Mouse (Mus musculus): Measurements from ENCODE around the gene Dop1b.

GRCm38 (mm10) chr16:93799071-93799470 is 87.4 kb downstream of the Dop1b start:
- no peak for TF ChIP-seq CHD2 (IDR thresholded peaks at IDR 0.05; ENCODE audit: low read depth, low read length)
- TF ChIP-seq MAFK (IDR thresholded peaks at IDR 0.05; ENCODE audit: insufficient read depth, low read depth, low read length), result no peak
- TF ChIP-seq ZC3H11A (IDR thresholded peaks at IDR 0.05; ENCODE audit: borderline replicate concordance, low read depth, low read length), result no peak
- TF ChIP-seq ZNF384 (IDR thresholded peaks at IDR 0.05; ENCODE audit: low read depth, low read length), result no peak

Data from ES-E14 (cell line).